Mouse (Mus musculus) small intestine, adult 2 months (tissue): ENCODE measurements around the gene Nkd1. TPM values are rescaled to one million over a fixed set of nuclear protein-coding genes. Genes with fewer than 3 reads are reported as not detected.

Experiments used
- H3K27ac ChIP-seq: fragments of 200-500 bp; 2 replicates; pipeline ENCODE4 v1.5.1; 2012; ENCODE audit warnings: low read depth, low read length, control low read depth, inconsistent platforms; ENCODE audit not compliant: insufficient read depth
- H3K27me3 ChIP-seq: fragments of 200-500 bp; 2 replicates; pipeline ENCODE4 v1.6.1; 2012; ENCODE audit warnings: mild to moderate bottlenecking, moderate library complexity, low read length, inconsistent platforms; ENCODE audit not compliant: control insufficient read depth, insufficient read depth
- H3K36me3 ChIP-seq: fragments of 200-500 bp; 2 replicates; pipeline ENCODE4 v1.6.1; 2012; ENCODE audit warnings: mild to moderate bottlenecking, low read length, control low read depth, inconsistent platforms; ENCODE audit not compliant: control insufficient read depth, insufficient read depth
- H3K4me1 ChIP-seq: fragments of 200-500 bp; 2 replicates; pipeline ENCODE4 v1.6.1; 2012; ENCODE audit warnings: low read length, inconsistent platforms, mixed read lengths; ENCODE audit not compliant: control insufficient read depth, insufficient read depth, insufficient read length
- H3K4me3 ChIP-seq: fragments of 200-500 bp; 2 replicates; pipeline ENCODE4 v1.5.1; 2012; ENCODE audit warnings: low read depth, mild to moderate bottlenecking, control low read depth, inconsistent platforms, low read length, moderate library complexity
- CTCF ChIP-seq: fragments of 200-500 bp; IDR thresholded peaks from 2 replicates; pipeline ENCODE4 v1.5.1; 2012; ENCODE audit warnings: low read depth, mild to moderate bottlenecking, control low read depth, inconsistent platforms, low read length, moderate library complexity, mixed read lengths; ENCODE audit not compliant: insufficient replicate concordance, insufficient read length; ENCODE audit errors: extremely low read depth
- POLR2A ChIP-seq: fragments of 200-500 bp; IDR thresholded peaks from 2 replicates; pipeline ENCODE4 v1.6.1; 2012; ENCODE audit warnings: low read depth, mild to moderate bottlenecking, control low read depth, inconsistent platforms, low read length, moderate library complexity
- WGBS: fragments of 180-500 bp; shearing (Covaris S2); methylation state at CpG from one replicate; pipeline ENCODE4 v1.1.7; 2018; 5-methylcytosine and 5-hydroxymethylcytosine counted together
- polyA plus RNA-seq: library from polyadenylated mRNA; depleted of rRNA; stranded (reverse); fragments of >200 nt; gene quantifications from 2 replicates; pipeline ENCODE4 v1.2.3, GENCODE M21; 2012; rRNA removed

Nkd1 gene
- 13.1 and 18.3 TPM in 2 replicates for polyA plus RNA-seq

- 1% methylated on average over 64 of the region's 67 CpGs for WGBS
- Histone ChIP-seq H3K27me3 (peaks cover 14% of the 10 kb centered on the region), H3K27ac (peak within 1 kb of the TSS; percentile 23; the same call in 1 of the 2 replicates), H3K4me1 (no peaks in the 10 kb centered on the region), H3K4me3 (peak within 1 kb of the TSS; percentile 69), H3K36me3 (no peaks in the 10 kb centered on the region)
- TF ChIP-seq CTCF = no peak
- no peak for TF ChIP-seq POLR2A
These were observed at the start of gene Nkd1 for GRCm38 (mm10) chr8:88520985-88521527. Gene Nkd1, plus strand, starts transcription at chr8:88521354.

DNA sequence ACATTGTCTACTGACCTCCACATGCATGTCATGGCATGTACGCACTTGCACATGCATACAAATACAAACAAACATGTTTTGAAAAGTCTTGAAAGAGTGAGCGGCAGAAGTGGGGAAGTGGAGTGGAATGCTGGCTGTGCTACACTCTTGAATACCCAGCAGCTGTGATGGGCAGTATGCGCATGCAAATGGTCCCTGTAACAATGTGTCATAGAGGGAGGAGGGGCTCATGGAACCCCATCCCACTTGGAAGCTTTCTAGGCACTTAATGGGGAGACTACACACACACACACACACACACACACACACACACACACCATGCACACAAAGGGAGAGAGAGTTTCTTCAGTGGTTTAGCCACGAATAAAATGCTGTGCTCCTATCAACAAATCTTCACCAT lies 39.9 kb upstream of the Nkd1 start:
- Histone ChIP-seq H3K36me3 (no peaks in the 10 kb centered on the region), H3K4me3 (no peak overlapping the region), H3K27ac (no peak overlapping the region), H3K4me1 (no peaks in the 10 kb centered on the region), H3K27me3 (no peaks in the 10 kb centered on the region)
- 79% methylated on average over 4 of the region's 4 CpGs for WGBS
- TF ChIP-seq CTCF (no peak), POLR2A (no peak)

DNA sequence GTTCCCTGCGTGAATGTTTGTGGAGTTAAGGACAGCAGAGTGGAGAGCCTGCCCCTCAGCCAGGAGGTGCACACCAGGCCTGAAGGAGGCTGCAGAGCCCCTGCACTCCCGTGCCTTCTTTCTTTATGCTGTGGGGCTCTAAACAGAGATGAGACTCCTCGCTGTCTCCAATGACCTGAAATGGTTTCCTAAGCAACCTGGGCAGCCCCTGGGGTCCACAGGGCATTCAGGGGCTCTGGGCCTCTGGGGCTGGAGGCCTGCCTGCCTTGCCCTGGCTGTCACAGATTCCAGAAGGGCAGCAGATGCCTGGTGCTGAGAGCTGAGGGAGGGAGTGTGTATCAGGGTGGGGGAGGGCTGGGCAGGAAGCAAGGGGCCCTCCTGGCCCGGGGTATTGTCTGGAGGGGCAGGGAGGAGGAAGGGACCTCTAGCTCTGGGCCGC lies 32.7 kb upstream of the Nkd1 start:
- H3K36me3 ChIP-seq = no peaks in the 10 kb centered on the region
- 27% methylated on average over 5 of the region's 5 CpGs for WGBS
- no peak overlapping the region for H3K4me3 ChIP-seq
- H3K4me1 ChIP-seq = no peaks in the 10 kb centered on the region
- no peak overlapping the region for H3K27ac ChIP-seq
- TF ChIP-seq POLR2A (no peak), CTCF (no peak)
- no peaks in the 10 kb centered on the region for H3K27me3 ChIP-seq

- no peaks in the 10 kb centered on the region for H3K27me3 ChIP-seq
- WGBS = 95% methylated on average over 2 of the region's 2 CpGs
- H3K4me3 ChIP-seq = no peak overlapping the region
- H3K36me3 ChIP-seq = no peaks in the 10 kb centered on the region
- TF ChIP-seq POLR2A (no peak), CTCF (no peak)
- H3K4me1 ChIP-seq = no peaks in the 10 kb centered on the region
- no peak overlapping the region for H3K27ac ChIP-seq
These were observed 27.1 kb upstream of the Nkd1 start for GRCm38 (mm10) chr8:88494076-88494475.

DNA sequence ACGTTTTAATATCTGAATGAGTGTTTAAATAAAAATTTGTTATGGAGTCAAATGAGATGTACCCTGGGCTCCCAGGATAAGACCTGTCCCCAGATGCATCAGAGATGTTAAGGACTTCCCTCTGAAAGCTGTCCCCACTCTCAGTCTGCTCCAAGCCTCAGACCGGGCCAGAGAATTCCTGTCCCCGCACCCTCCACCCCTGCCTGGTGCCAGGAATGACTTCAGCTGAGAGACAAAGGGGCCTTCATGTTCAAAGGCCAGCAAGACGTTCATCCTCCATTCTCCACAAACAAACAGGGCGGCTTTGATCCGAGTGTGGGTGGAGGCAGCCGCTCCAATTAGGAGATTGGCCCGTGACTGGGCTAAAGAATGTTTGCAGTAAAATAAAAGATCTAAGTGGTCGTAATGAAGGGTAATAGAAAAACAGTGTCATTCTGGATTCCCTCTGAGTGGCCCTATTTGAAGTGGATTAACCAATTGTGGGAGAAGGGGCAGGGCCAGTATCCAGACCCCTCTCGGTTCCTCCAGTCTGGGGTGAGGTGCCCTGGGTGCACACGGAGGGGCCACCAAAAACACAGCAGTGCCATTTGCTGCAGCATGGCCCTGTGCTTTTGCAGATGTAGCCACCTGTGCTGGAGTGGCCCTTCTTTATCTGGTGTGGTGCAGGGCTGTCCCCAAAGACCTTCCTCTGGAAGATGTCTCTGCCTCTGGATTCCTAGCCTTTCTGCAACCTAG lies 25.9 kb upstream of the Nkd1 start:
- H3K27me3 ChIP-seq = no peaks in the 10 kb centered on the region
- 21% methylated on average over 11 of the region's 11 CpGs for WGBS
- H3K4me3 ChIP-seq = no peak overlapping the region
- TF ChIP-seq POLR2A (no peak), CTCF (no peak)
- H3K36me3 ChIP-seq = no peaks in the 10 kb centered on the region
- H3K4me1 ChIP-seq = no peaks in the 10 kb centered on the region
- no peak overlapping the region for H3K27ac ChIP-seq

GRCm38 (mm10) chr8:88502143-88502542 lies 19.0 kb upstream of the Nkd1 start:
- Histone ChIP-seq H3K27me3 (no peaks in the 10 kb centered on the region), H3K36me3 (no peaks in the 10 kb centered on the region), H3K4me3 (no peak overlapping the region), H3K27ac (no peak overlapping the region), H3K4me1 (no peaks in the 10 kb centered on the region)
- 82% methylated on average over 3 of the region's 3 CpGs for WGBS
- TF ChIP-seq POLR2A (no peak), CTCF (no peak)

- H3K4me1 ChIP-seq = no peaks in the 10 kb centered on the region
- TF ChIP-seq CTCF (no peak), POLR2A (no peak)
- H3K27ac ChIP-seq = no peak overlapping the region
- H3K36me3 ChIP-seq = no peaks in the 10 kb centered on the region
- WGBS = 62% methylated on average over 5 of the region's 5 CpGs
- no peaks in the 10 kb centered on the region; the same call in 1 of the 2 replicates for H3K27me3 ChIP-seq
- no peak overlapping the region for H3K4me3 ChIP-seq
These were observed 14.2 kb upstream of the Nkd1 start for GRCm38 (mm10) chr8:88506981-88507380.
